Mouse (Mus musculus): ENCODE results near the gene E2f4.

DNA sequence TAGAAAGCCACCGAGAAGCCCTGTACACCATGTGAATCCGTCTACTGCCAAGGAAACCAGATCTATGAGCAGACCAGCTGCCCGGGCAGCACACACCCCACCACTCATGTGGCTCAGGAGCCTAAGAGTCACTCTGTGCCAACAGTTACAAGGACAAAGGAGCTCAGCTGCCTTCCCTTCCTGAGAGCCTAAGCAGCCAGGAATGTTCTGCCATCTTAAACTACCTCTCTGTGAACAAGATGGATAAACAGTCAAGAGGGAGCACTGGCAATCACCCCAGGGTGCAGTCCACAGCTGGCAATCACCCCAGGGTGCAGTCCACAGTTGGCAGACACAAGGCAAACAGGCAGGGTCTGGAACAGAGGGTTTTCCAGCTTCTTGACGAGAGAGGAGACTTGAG, 20.5 kb downstream of the E2f4 start:
- TF ChIP-seq CTCF (IDR thresholded peaks at IDR 0.05; ENCODE audit: borderline replicate concordance, control insufficient read depth, extremely low read depth, insufficient read depth, low read length, poor library complexity) = no peak
- no peak for TF ChIP-seq POLR2A (IDR thresholded peaks at IDR 0.05; ENCODE audit: control insufficient read depth, extremely low read depth, insufficient read depth, low read length, poor library complexity)

Data from thymus, adult 2 months (tissue).